Mouse (Mus musculus) layer of hippocampus, postnatal 14 days (tissue): ENCODE results near the gene Fgfr2. TPM values are rescaled to one million over a fixed set of nuclear protein-coding genes. Genes with fewer than 3 reads are reported as not detected.
"Not testable (repeated sequence)": the region's sequence is repeated elsewhere in the genome, so short reads cannot be mapped to it uniquely, and the experiment has no call there.

Experiments used
- DNase-seq, 2 experiments: peaks; one replicate each; pipeline ENCODE4 v3.0.0; 2021 to 2022; ENCODE audit warnings: low spot score in 2 of 2, mixed read lengths in 1 of 2
- total RNA-seq, 2 experiments: library from RNA; stranded (reverse); gene quantifications; 2 replicates each; pipeline ENCODE4 v1.2.3; 2021

The Fgfr2 gene
- total RNA-seq, 2 experiments from 2014 or later = 38.3 to 40.2 TPM

GRCm38 (mm10) chr7:133121080-133121607 is 2.0 kb downstream of the Fgfr2 start:
- DNase-seq = no peak

DNA sequence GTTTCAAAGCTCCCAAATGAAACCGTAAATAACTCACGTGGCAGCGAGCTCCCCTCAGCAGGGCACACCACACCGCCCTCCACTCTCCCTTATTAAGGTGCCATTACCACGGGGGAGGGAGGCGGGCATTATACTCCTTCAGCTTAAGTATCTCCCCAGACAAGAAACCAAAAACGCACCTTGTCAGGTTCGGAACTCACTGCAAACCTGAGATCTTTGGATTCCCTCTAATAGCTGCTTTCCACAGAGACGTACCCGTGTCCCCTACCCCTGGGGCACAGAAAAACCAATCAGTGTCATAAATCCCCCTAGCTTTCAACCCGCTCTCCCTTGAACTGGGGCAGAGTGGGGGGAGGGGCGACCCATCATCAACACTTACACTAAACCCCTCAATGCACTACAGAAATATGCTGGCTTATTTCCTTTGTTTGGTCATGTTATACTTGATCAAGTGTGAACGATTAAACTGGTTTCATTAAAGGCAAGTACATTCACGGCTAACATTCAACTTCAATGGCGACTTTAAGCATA is 2.9 kb downstream of the Fgfr2 start:
- DNase-seq = no peak

GRCm38 (mm10) chr7:133117815-133118214 is 5.3 kb downstream of the Fgfr2 start:
- DNase-seq = no peak

DNA sequence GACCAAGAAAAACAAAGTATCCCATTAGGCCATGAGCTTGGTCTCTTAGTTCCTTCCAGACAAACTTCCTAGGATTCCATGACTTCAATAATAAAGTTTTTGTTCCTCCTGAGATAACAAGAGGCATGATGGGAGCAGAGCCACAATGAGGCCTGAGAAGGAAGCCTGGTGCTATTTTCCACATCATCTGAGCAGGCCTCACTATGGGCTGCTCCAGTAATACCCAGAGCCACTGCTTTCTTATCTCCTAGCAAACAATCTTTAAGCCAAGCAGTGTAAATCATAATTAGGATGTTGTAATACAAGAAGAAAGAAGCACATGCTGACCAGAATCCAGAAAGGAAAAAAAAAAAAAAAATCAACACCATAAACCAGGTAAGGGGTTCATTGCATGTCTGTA is 6.6 kb downstream of the Fgfr2 start:
- no peak for DNase-seq

GRCm38 (mm10) chr7:133115886-133116285 is 7.3 kb downstream of the Fgfr2 start:
- DNase-seq = no peak

- no peak for DNase-seq
Observed at GRCm38 (mm10) chr7:133114847-133115470, 8.2 kb downstream of the Fgfr2 start.

- DNase-seq = no peak
Observed at GRCm38 (mm10) chr7:133113185-133113895, 9.8 kb downstream of the Fgfr2 start.

- no peak for DNase-seq
Observed at GRCm38 (mm10) chr7:133112351-133112831, 10.8 kb downstream of the Fgfr2 start.

GRCm38 (mm10) chr7:133109442-133109841 is 13.7 kb downstream of the Fgfr2 start:
- DNase-seq = no peak

- DNase-seq = no peak
Observed at GRCm38 (mm10) chr7:133108695-133109094, 14.5 kb downstream of the Fgfr2 start.

DNA sequence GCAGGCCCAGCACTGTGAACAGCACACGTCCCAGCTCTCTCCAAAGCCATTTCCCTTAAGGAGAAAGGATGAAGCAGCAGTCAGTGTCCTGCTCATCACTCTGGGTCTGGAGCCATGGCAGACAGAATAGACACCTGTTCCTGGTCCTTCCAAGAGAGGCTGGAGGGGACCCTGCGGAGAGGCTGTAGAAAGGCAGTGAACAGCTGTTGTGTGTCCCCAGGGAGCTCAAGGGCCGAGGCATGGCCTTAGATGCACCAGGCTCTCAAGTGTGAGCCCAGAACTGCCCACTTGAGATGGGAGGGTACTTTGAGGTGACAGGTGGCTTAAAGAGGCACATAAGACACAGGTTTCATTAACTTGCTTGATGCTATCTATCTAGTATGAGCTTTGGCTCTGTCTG is 20.6 kb downstream of the Fgfr2 start:
- DNase-seq = no peak

DNA sequence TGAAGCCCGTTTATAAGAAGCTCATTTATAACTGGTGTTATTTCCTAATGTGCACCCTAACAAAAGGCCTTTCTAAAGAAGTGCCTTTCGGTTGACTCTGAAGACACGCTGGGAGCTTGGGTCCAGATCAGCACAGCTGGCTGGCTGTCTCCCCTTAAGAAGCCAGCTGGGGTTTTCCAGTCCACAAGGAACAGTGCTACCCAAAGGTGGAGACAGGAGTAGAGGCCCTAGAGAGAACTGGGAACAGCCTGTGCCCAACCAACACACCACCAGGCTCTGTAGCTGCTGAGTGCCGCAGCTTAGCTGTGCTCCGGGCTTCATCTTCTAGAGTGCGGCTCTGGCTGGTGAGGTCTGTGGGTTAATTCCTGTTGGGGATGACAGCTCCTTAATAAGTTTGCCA is 22.1 kb downstream of the Fgfr2 start:
- no peak for DNase-seq

DNA sequence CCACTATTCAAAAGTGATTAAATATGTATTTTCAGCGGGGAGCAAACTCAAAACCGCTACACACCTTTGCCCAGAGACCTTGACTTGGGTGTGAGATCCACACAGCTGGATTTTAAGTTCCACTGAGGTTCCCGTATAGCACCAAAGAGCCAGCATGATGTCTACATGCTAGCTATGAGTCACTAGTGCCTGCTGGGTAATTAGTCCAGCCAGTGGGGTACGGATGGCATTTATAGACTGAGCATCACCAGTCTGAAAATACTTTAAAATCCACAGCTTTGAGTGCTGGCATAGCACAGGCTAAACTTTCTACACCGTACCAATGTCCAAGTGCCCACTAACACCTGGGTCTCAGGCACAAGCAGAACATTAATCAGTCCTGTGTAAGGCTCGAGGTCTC is 23.0 kb downstream of the Fgfr2 start:
- no peak for DNase-seq

GRCm38 (mm10) chr7:133099266-133099665 is 23.9 kb downstream of the Fgfr2 start:
- no peak for DNase-seq

DNA sequence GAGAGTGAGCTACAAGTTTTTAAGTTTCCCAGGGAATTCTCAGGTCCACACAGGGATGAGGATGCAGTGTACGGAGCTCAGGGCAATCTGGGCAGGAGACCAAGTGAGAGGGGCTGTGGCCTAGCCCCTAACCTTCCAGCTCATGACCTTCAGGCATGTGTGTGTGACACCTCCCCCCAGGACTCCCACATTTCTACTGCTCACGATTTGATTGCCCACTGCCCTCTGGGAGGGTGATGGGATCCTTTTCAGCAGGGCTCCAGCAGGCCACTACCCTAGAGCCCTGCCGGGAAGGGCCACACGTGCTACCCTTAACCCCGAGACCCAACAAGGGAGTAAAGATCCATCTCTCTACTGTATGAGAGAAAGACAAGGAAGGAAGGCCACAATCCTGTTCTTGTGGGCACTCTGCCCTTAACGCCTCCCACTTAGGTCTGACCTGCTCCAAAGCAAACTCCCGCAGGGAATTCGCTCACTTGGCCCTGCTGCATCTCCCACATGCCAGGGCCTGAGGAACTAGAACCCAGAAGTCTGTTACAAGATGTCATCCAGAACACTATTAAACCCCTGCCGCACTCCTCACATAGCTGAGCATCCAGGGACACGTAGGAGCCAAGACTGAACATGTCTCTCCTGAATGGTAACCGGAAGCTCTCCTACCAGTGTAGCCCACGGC is 24.9 kb downstream of the Fgfr2 start:
- DNase-seq = no peak

DNA sequence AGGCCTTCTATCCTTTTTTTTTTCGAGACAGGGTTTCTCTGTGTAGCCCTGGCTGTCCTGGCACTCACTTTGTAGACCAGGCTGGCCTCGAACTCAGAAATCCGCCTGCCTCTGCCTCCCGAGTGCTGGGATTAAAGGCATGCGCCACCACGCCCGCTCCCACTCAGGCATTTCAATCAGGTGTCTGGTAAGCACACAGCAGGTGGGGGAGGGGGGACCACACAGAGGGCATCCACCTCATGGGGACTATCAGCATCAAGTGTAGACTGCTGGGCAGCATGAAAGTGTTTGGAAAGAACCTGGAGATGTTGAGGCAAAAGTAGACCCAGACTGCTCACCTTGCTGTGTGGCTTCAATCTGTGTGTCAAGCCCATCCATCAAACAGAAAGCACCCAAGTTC is 27.5 kb downstream of the Fgfr2 start:
- not testable (repeated sequence) for DNase-seq

GRCm38 (mm10) chr7:133094711-133095495 is 28.2 kb downstream of the Fgfr2 start:
- no peak for DNase-seq

GRCm38 (mm10) chr7:133094161-133094560 is 29.0 kb downstream of the Fgfr2 start:
- DNase-seq = no peak

DNA sequence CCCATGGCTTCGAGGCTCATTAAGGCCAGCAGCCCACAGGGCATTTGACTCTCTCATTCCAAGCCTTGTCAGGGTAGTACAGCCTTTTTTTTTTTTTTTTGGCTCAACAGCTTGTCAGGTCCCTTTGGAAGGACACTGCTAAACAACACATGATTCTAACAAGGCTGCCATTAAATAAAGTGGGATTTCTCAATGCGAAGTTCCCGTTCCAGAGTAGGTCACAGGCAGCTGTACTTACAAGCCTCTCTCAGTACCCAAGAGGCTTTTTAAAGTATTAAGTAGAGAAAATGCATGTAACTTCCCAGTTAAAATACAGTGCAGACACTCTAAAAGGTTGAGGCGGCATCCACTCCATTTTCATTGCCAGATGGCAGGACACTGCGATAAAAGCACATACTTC is 29.4 kb downstream of the Fgfr2 start:
- no peak for DNase-seq

DNA sequence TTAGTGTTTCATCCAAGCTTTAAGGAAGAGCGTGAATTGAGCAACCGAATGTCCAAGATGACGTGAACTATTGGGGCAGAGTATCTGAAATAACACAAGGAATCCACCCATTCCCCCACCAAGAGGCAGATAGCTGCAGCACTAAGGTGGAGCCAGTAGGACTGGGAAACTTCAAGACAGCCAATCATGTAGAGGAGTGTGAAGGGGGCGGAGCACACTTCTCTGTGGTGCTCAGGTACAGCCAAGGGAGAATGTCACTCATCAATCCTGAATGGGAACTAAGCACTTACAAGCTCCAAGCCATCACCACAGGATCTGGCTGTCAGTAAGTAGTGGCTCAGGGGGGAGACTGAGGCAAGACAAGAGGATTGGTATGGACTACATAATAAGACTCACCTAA is 32.5 kb downstream of the Fgfr2 start:
- DNase-seq = no peak
